ENCODE assay signal across 25 mouse cellular contexts in the genomic region with DNA sequence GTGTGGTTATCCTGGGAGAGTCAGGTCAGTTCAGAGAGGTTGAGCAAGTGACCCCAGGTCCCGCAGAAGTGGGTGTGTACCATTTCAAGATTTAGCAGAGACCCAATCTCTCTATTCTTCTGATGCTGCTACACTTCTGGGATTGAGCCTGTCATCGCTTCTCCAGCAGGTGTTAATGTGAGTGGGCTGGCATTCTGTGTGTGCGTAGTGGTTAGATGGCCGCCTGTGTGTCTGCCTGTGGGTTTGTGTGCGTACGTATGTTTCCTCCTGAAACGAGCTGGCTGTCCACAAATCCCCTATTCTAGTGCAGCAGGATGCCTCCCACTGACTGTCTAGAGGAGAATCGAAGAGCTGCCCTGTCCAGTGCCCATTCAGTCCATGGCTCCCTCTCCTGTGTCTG. TPM values are rescaled to one million over a fixed set of nuclear protein-coding genes. Genes with fewer than 3 reads are reported as not detected.
DNase-seq lines count a peak whose midpoint lies in the region; ATAC-seq and TF ChIP-seq lines count a peak whose summit lies in the region.
"Had no signal": no experiment of that assay in that cellular context is flagged by ENCODE, and none has a peak within 500 bp of the region (broad histone marks: within the 10 kb centered on the region; RNA-seq: fewer than 3 reads in every experiment).

No protein-coding gene starts in this region.

- intact Hi-C loops in left cerebral cortex, postnatal 14 days (cut with DNase I) = loop anchor here (5.0 to 10.0 kb wide), 2 partner anchors 274 to 407 kb away; no protein-coding TSS in a partner anchor

- peaks cover 53% of the 10 kb centered on the region for H3K4me1 ChIP-seq in forebrain, embryonic 12.5 days
- H3K4me1 ChIP-seq in forebrain, embryonic 16.5 days (replicated peaks; ENCODE audit: control insufficient read depth, insufficient read depth, low read length) = peaks cover 58% of the 10 kb centered on the region
- peaks cover 49% of the 10 kb centered on the region for H3K4me1 ChIP-seq in hindbrain, embryonic 10.5 days (replicated peaks)
- peaks cover 53% of the 10 kb centered on the region for H3K4me1 ChIP-seq in hindbrain, embryonic 12.5 days
- H3K4me1 ChIP-seq: embryonic facial prominence, embryonic 13.5 days had no signal

- 0 out of 2 replicates have a peak overlapping the region, but pooled peaks have one; percentile 21 for H3K9ac ChIP-seq in forebrain, embryonic 12.5 days
- no peak overlapping the region for H3K9ac ChIP-seq in forebrain, embryonic 16.5 days (replicated peaks; ENCODE audit: low read depth, low read length)
- no peak overlapping the region for H3K9ac ChIP-seq in hindbrain, embryonic 12.5 days
- H3K9ac ChIP-seq: embryonic facial prominence, embryonic 13.5 days had no signal

- WGBS in forebrain, embryonic 12.5 days = 48% methylated on average over 8 of the region's 8 CpGs
- WGBS in forebrain, embryonic 16.5 days = 38% methylated on average over 8 of the region's 8 CpGs
- WGBS in hindbrain, embryonic 10.5 days = 73% methylated on average over 8 of the region's 8 CpGs
- 71% methylated on average over 8 of the region's 8 CpGs for WGBS in hindbrain, embryonic 12.5 days

- TF ChIP-seq POLR2A in brain, embryonic 14.5 days (IDR thresholded peaks at IDR 0.05; ENCODE audit: borderline replicate concordance, extremely low read depth, insufficient read depth, insufficient read length, poor library complexity, severe bottlenecking) = no peak

- DNase-seq in hindbrain, embryonic 10.5 days (ENCODE audit: low spot score) = no peak
- peak; percentile 39 to 64 for DNase-seq in left cerebral cortex, postnatal 14 days (ENCODE audit: low spot score in 2 of 2)
- no peak for DNase-seq in left cerebral cortex, adult 8-10 months (ENCODE audit: low spot score in 2 of 2)
- peak; percentile 62 for DNase-seq in brain, embryonic 14.5 days (ENCODE audit: low read depth)
- DNase-seq: cerebellum, adult 18-20 months; cerebellum, adult 9-11 months; cerebellum, postnatal 36 days; heart, adult 18-20 months; heart, postnatal 10 days; kidney, adult 11 months had no signal

- ATAC-seq in forebrain, embryonic 12.5 days (ENCODE audit: low FRiP score) = no peak
- no peak for ATAC-seq in forebrain, embryonic 16.5 days
- no peak for ATAC-seq in hindbrain, embryonic 12.5 days (ENCODE audit: low FRiP score)
- ATAC-seq: inflammation-experienced regulatory T-cells, adult 6 months had no signal

- no peak overlapping the region for H3K4me3 ChIP-seq in forebrain, embryonic 12.5 days (replicated peaks)
- no peak overlapping the region for H3K4me3 ChIP-seq in forebrain, embryonic 16.5 days (replicated peaks; ENCODE audit: low read length)
- H3K4me3 ChIP-seq in hindbrain, embryonic 10.5 days = no peak overlapping the region
- no peak overlapping the region for H3K4me3 ChIP-seq in hindbrain, embryonic 12.5 days
- H3K4me3 ChIP-seq: embryonic facial prominence, embryonic 13.5 days; heart, embryonic 10.5 days had no signal

- peak overlapping the region; percentile 42 for H3K4me2 ChIP-seq in forebrain, embryonic 12.5 days
- no peak overlapping the region for H3K4me2 ChIP-seq in forebrain, embryonic 16.5 days (ENCODE audit: low read length)
- no peak overlapping the region for H3K4me2 ChIP-seq in hindbrain, embryonic 12.5 days (replicated peaks)
- H3K4me2 ChIP-seq: embryonic facial prominence, embryonic 13.5 days had no signal

- H3K36me3 ChIP-seq in forebrain, embryonic 12.5 days (replicated peaks) = no peaks in the 10 kb centered on the region
- no peaks in the 10 kb centered on the region for H3K36me3 ChIP-seq in forebrain, embryonic 16.5 days (ENCODE audit: control insufficient read depth, insufficient read depth)
- no peaks in the 10 kb centered on the region for H3K36me3 ChIP-seq in hindbrain, embryonic 10.5 days
- H3K36me3 ChIP-seq in hindbrain, embryonic 12.5 days = no peaks in the 10 kb centered on the region
- H3K36me3 ChIP-seq: embryonic facial prominence, embryonic 13.5 days; heart, embryonic 10.5 days had no signal

- no peaks in the 10 kb centered on the region for H3K9me3 ChIP-seq in forebrain, embryonic 12.5 days
- no peaks in the 10 kb centered on the region for H3K9me3 ChIP-seq in forebrain, embryonic 16.5 days (ENCODE audit: control insufficient read depth, low read length)
- no peaks in the 10 kb centered on the region for H3K9me3 ChIP-seq in hindbrain, embryonic 10.5 days
- H3K9me3 ChIP-seq in hindbrain, embryonic 12.5 days (replicated peaks) = no peaks in the 10 kb centered on the region
- H3K9me3 ChIP-seq: embryonic facial prominence, embryonic 13.5 days; heart, embryonic 10.5 days had no signal

- peaks cover 74% of the 10 kb centered on the region for H3K27me3 ChIP-seq in forebrain, embryonic 12.5 days
- peaks cover 7% of the 10 kb centered on the region for H3K27me3 ChIP-seq in forebrain, embryonic 16.5 days (replicated peaks; ENCODE audit: control insufficient read depth, insufficient read depth, low read length)
- H3K27me3 ChIP-seq in hindbrain, embryonic 10.5 days (ENCODE audit: insufficient read depth, poor library complexity, severe bottlenecking) = peaks cover 85% of the 10 kb centered on the region
- H3K27me3 ChIP-seq in hindbrain, embryonic 12.5 days = peaks cover 76% of the 10 kb centered on the region

- H3K27ac ChIP-seq in forebrain, embryonic 12.5 days = no peak overlapping the region
- no peak overlapping the region for H3K27ac ChIP-seq in forebrain, embryonic 16.5 days (ENCODE audit: low read length)
- peak overlapping the region; percentile 41; the same call in 1 of the 2 replicates for H3K27ac ChIP-seq in hindbrain, embryonic 10.5 days
- H3K27ac ChIP-seq in hindbrain, embryonic 12.5 days = no peak overlapping the region
- H3K27ac ChIP-seq: embryonic facial prominence, embryonic 13.5 days; heart, embryonic 10.5 days had no signal

- TF ChIP-seq CTCF in brain, embryonic 14.5 days (IDR thresholded peaks at IDR 0.05; ENCODE audit: borderline replicate concordance, extremely low read depth, insufficient read depth, insufficient read length) = no peak

RNA-seq across cellular contexts. Expression of a gene that starts 12.5 kb away (rescaled TPM):
- not detected in 2 replicates for polyA plus RNA-seq in forebrain, embryonic 12.5 days (2016; fragmentation: Nextera tagmentation; extraction: Ambion mirVana)
- not detected in 2 replicates for polyA plus RNA-seq in forebrain, embryonic 16.5 days (2015; fragmentation: Nextera tagmentation; extraction: Ambion mirVana)
- polyA plus RNA-seq in hindbrain, embryonic 10.5 days (2016; fragmentation: Nextera tagmentation; extraction: Ambion mirVana) = not detected in 2 replicates
- not detected in 2 replicates for polyA plus RNA-seq in hindbrain, embryonic 12.5 days (2016; fragmentation: Nextera tagmentation; extraction: Ambion mirVana)
- total RNA-seq in left cerebral cortex, postnatal 14 days (2021) = not detected
- not detected for total RNA-seq in left cerebral cortex, adult 8-10 months (2022)
- not detected in 2 replicates for polyA plus RNA-seq in brain, embryonic 14.5 days (2012; rRNA removed)
- total RNA-seq: adrenal gland, postnatal 10 days; adrenal gland, postnatal 4 days; gastrocnemius, postnatal 10 days; gastrocnemius, postnatal 4 days; heart, adult 18-20 months; heart, postnatal 10 days; heart, postnatal 4 days; MEL had no signal
- polyA plus RNA-seq: C2C12; embryonic facial prominence, embryonic 13.5 days; frontal cortex, adult 2 months; heart, embryonic 10.5 days; heart, embryonic 14.5 days; inflammation-experienced regulatory T-cells, adult 6 months had no signal

RNA-seq across cellular contexts. Expression of a gene that starts 22.6 kb away (rescaled TPM):
- polyA plus RNA-seq in forebrain, embryonic 12.5 days (2016; fragmentation: Nextera tagmentation; extraction: Ambion mirVana) = 2.7 and 4.8 TPM in 2 replicates
- 5.0 and 6.2 TPM in 2 replicates for polyA plus RNA-seq in forebrain, embryonic 16.5 days (2015; fragmentation: Nextera tagmentation; extraction: Ambion mirVana)
- 7.2 and 8.1 TPM in 2 replicates for polyA plus RNA-seq in hindbrain, embryonic 10.5 days (2016; fragmentation: Nextera tagmentation; extraction: Ambion mirVana)
- 5.4 and 6.8 TPM in 2 replicates for polyA plus RNA-seq in hindbrain, embryonic 12.5 days (2016; fragmentation: Nextera tagmentation; extraction: Ambion mirVana)
- total RNA-seq in left cerebral cortex, postnatal 14 days (2021) = 1 to 10 TPM in 1 of 2 experiments, under 1 TPM in 1; 0.82 to 1.4 TPM
- under 1 TPM; 0.23 to 0.81 (median 0.59) TPM for total RNA-seq in left cerebral cortex, adult 8-10 months (2022)
- polyA plus RNA-seq in brain, embryonic 14.5 days (2012; rRNA removed) = 8.4 and 8.7 TPM in 2 replicates
- total RNA-seq: MEL had no signal

RNA-seq across cellular contexts. Expression of a gene that starts 43.4 kb away (rescaled TPM):
- polyA plus RNA-seq in forebrain, embryonic 12.5 days (2016; fragmentation: Nextera tagmentation; extraction: Ambion mirVana) = 138 and 144 TPM in 2 replicates
- 128 and 138 TPM in 2 replicates for polyA plus RNA-seq in forebrain, embryonic 16.5 days (2015; fragmentation: Nextera tagmentation; extraction: Ambion mirVana)
- 101 and 102 TPM in 2 replicates for polyA plus RNA-seq in hindbrain, embryonic 10.5 days (2016; fragmentation: Nextera tagmentation; extraction: Ambion mirVana)
- polyA plus RNA-seq in hindbrain, embryonic 12.5 days (2016; fragmentation: Nextera tagmentation; extraction: Ambion mirVana) = 126 and 129 TPM in 2 replicates
- 10 to 100 TPM; 53.2 to 54.6 TPM for total RNA-seq in left cerebral cortex, postnatal 14 days (2021)
- 10 to 100 TPM; 41.4 to 50.4 (median 44.6) TPM for total RNA-seq in left cerebral cortex, adult 8-10 months (2022)
- polyA plus RNA-seq in brain, embryonic 14.5 days (2012; rRNA removed) = 128 and 143 TPM in 2 replicates

Comparison
In these comparisons a context has a peak if more than half of its experiments do, and no peak if none do; other contexts are left out.
1. DNase-seq: peak in left cerebral cortex, postnatal 14 days (2 of 2) and brain, embryonic 14.5 days (single experiment); none in hindbrain, embryonic 10.5 days (single experiment) and left cerebral cortex, adult 8-10 months (0 of 2).